ENCODE assay signal across 8 mouse cellular contexts in the genomic region with DNA sequence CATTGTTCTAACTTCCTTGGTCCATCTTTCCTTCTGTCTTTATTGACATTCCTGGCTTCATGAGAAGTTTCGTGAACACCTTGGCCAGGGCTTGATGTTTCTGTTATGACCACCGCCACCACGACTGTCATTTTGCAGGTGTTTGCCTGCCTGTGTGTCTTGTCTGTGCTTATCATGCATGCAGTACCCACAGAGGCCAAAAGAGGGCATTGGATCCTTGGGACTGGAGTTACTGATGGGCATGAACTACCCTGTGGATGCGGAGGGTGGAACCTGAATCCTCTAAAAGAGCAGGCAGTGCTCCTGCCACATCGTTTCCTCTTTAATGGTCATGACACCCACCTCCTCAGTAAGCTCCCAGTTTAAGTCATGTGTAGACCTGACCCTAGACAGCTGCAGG. TPM values are rescaled to one million over a fixed set of nuclear protein-coding genes. Genes with fewer than 3 reads are reported as not detected.
DNase-seq lines count a peak whose midpoint lies in the region; ATAC-seq and TF ChIP-seq lines count a peak whose summit lies in the region.
"Had no signal": no experiment of that assay in that cellular context is flagged by ENCODE, and none has a peak within 500 bp of the region (broad histone marks: within the 10 kb centered on the region; RNA-seq: fewer than 3 reads in every experiment).

No protein-coding gene starts in this region.

- TF ChIP-seq POLR2A in liver, adult 2 months (IDR thresholded peaks at IDR 0.05; ENCODE audit: extremely low read depth, insufficient read depth, low read length) = no peak

- no peak overlapping the region for H3K27ac ChIP-seq in liver, adult 2 months (replicated peaks; ENCODE audit: insufficient read depth, low read depth, low read length)
- no peak overlapping the region for H3K27ac ChIP-seq in liver, embryonic 12.5 days

- ATAC-seq in liver, embryonic 12.5 days = no peak

- H3K4me2 ChIP-seq in liver, embryonic 12.5 days = no peak overlapping the region

- H3K9me3 ChIP-seq in liver, embryonic 12.5 days (replicated peaks) = no peaks in the 10 kb centered on the region
- H3K9me3 ChIP-seq: megakaryocyte, embryonic 14.5 days had no signal

- TF ChIP-seq CTCF in liver, adult 2 months (IDR thresholded peaks at IDR 0.05; ENCODE audit: low read depth, low read length) = peak; percentile 57; the same call in 1 of the 2 replicates

- no peaks in the 10 kb centered on the region for H3K27me3 ChIP-seq in liver, adult 2 months (ENCODE audit: control insufficient read depth, insufficient read depth, low read length)
- H3K27me3 ChIP-seq in liver, embryonic 12.5 days (replicated peaks) = no peaks in the 10 kb centered on the region

- DNase-seq in liver, adult 2 months (ENCODE audit: extremely low read depth, low read depth, low spot score) = peak; percentile 41
- peak; percentile 92 for DNase-seq in R1 (ENCODE audit: low read depth, low spot score)
- DNase-seq in c-Kit-positive CD71-positive TER-119-negative erythroid progenitor cells, embryonic 14.5 days (ENCODE audit: low read depth) = peak; percentile 71
- DNase-seq in gastrocnemius, postnatal 25 days = peak; percentile 24
- DNase-seq in lung, postnatal 10 days = peak; percentile 63
- DNase-seq in thymus, postnatal 0 days (ENCODE audit: low spot score) = peak; percentile 65

- peaks cover 4% of the 10 kb centered on the region for H3K36me3 ChIP-seq in liver, adult 2 months (ENCODE audit: control insufficient read depth, insufficient read depth, low read length)
- peaks cover 44% of the 10 kb centered on the region for H3K36me3 ChIP-seq in liver, embryonic 12.5 days

- WGBS in liver, adult 2 months = 85% methylated on average over 5 of the region's 5 CpGs
- 77% methylated on average over 5 of the region's 5 CpGs for WGBS in liver, embryonic 12.5 days (ENCODE audit: insufficient replicate concordance)

- no peak overlapping the region for H3K4me3 ChIP-seq in liver, adult 2 months (ENCODE audit: insufficient read depth, low read depth, low read length)
- no peak overlapping the region for H3K4me3 ChIP-seq in liver, embryonic 12.5 days
- H3K4me3 ChIP-seq: megakaryocyte, embryonic 14.5 days had no signal

- no peak overlapping the region for H3K9ac ChIP-seq in liver, adult 2 months (ENCODE audit: low read depth, low read length)
- no peak overlapping the region for H3K9ac ChIP-seq in liver, embryonic 12.5 days

- H3K79me2 ChIP-seq in liver, adult 2 months (ENCODE audit: control insufficient read depth, insufficient read depth, low read length) = no peaks in the 10 kb centered on the region

- peaks cover 13% of the 10 kb centered on the region for H3K4me1 ChIP-seq in liver, adult 2 months (ENCODE audit: control insufficient read depth, insufficient read depth, low read length)
- H3K4me1 ChIP-seq in liver, embryonic 12.5 days = peaks cover 57% of the 10 kb centered on the region

RNA-seq across cellular contexts. Expression of a gene that starts 1.8 kb away (rescaled TPM):
- 4.1 and 5.6 TPM in 2 replicates for total RNA-seq in liver, adult 2 months (2014; rRNA removed)
- polyA plus RNA-seq in liver, adult 2 months (2012; rRNA removed) = 2.8 and 3.4 TPM in 2 replicates
- 19.7 and 20.7 TPM in 2 replicates for polyA plus RNA-seq in liver, embryonic 12.5 days (2016; fragmentation: Nextera tagmentation; extraction: Ambion mirVana)
- total RNA-seq in gastrocnemius, postnatal 25 days (2021) = 1 to 10 TPM; 5.8 to 6.1 TPM
- 18.1 and 21.0 TPM in 2 replicates for polyA plus RNA-seq in thymus, postnatal 0 days (2015; fragmentation: Nextera tagmentation; extraction: Ambion mirVana)

RNA-seq across cellular contexts. Expression of a gene that starts 46.1 kb away (rescaled TPM):
- 19.2 and 19.5 TPM in 2 replicates for total RNA-seq in liver, adult 2 months (2014; rRNA removed)
- polyA plus RNA-seq in liver, adult 2 months (2012; rRNA removed) = 25.4 and 29.3 TPM in 2 replicates
- 4.9 and 5.1 TPM in 2 replicates for polyA plus RNA-seq in liver, embryonic 12.5 days (2016; fragmentation: Nextera tagmentation; extraction: Ambion mirVana)
- under 1 TPM in 1 of 2 experiments, not detected in 1; 0.18 TPM for total RNA-seq in gastrocnemius, postnatal 25 days (2021)
- 1.6 and 1.9 TPM in 2 replicates for polyA plus RNA-seq in thymus, postnatal 0 days (2015; fragmentation: Nextera tagmentation; extraction: Ambion mirVana)

RNA-seq across cellular contexts. Expression of a gene that starts 55.4 kb away (rescaled TPM):
- 18.9 and 19.9 TPM in 2 replicates for total RNA-seq in liver, adult 2 months (2014; rRNA removed)
- polyA plus RNA-seq in liver, adult 2 months (2012; rRNA removed) = 44.0 and 58.1 TPM in 2 replicates
- 14.4 and 15.3 TPM in 2 replicates for polyA plus RNA-seq in liver, embryonic 12.5 days (2016; fragmentation: Nextera tagmentation; extraction: Ambion mirVana)
- 10 to 100 TPM; 37.9 to 42.3 TPM for total RNA-seq in gastrocnemius, postnatal 25 days (2021)
- polyA plus RNA-seq in thymus, postnatal 0 days (2015; fragmentation: Nextera tagmentation; extraction: Ambion mirVana) = 33.7 and 38.9 TPM in 2 replicates

Comparison
In these comparisons a context has a peak if more than half of its experiments do, and no peak if none do; other contexts are left out.
1. DNase-seq: peak in every context shown above with its lines; median percentile 92 in R1; 71 in c-Kit-positive CD71-positive TER-119-negative erythroid progenitor cells, embryonic 14.5 days; 65 in thymus, postnatal 0 days; 63 in lung, postnatal 10 days; 41 in liver, adult 2 months; 24 in gastrocnemius, postnatal 25 days.